Mouse (Mus musculus) neural tube, embryonic 11.5 days (tissue): ENCODE measurements around the gene Atp2c2. TPM values are rescaled to one million over a fixed set of nuclear protein-coding genes. Genes with fewer than 3 reads are reported as not detected.

Experiments
- ATAC-seq: fragments of 200-750 bp; cut with Nextera tagmentation; 2 replicates; pipeline ENCODE4 v1.8.0; 2017; ENCODE audit warnings: moderate number of reproducible peaks, mild to moderate bottlenecking, moderate TSS enrichment, moderate library complexity; ENCODE audit not compliant: insufficient read depth, low FRiP score, low TSS enrichment
- DNase-seq: peaks from one replicate; pipeline ENCODE4 v3.0.0-alpha.2; 2015; ENCODE audit warnings: low spot score
- H3K27ac ChIP-seq: fragments of 300-500 bp; sonication (generic); 2 replicates; pipeline ENCODE4 v1.5.1; 2014; ENCODE audit warnings: low read depth, mild to moderate bottlenecking, low read length
- H3K27me3 ChIP-seq: fragments of 300-500 bp; sonication (generic); 2 replicates; pipeline ENCODE4 v1.6.1; 2014; ENCODE audit warnings: mild to moderate bottlenecking, low read length, mixed read lengths; ENCODE audit not compliant: control insufficient read depth, insufficient read depth
- H3K36me3 ChIP-seq: fragments of 300-500 bp; sonication (generic); 2 replicates; pipeline ENCODE4 v1.6.1; 2014; ENCODE audit warnings: mild to moderate bottlenecking, low read length, moderate library complexity, mixed read lengths; ENCODE audit not compliant: control insufficient read depth, insufficient read depth
- H3K4me1 ChIP-seq: fragments of 300-500 bp; sonication (generic); 2 replicates; pipeline ENCODE4 v1.6.1; 2014; ENCODE audit warnings: low read length, mixed read lengths; ENCODE audit not compliant: control insufficient read depth, insufficient read depth
- H3K4me2 ChIP-seq: fragments of 300-500 bp; sonication (generic); 2 replicates; pipeline ENCODE4 v1.6.1; 2014; ENCODE audit warnings: low read depth, mild to moderate bottlenecking, moderate library complexity
- H3K4me3 ChIP-seq: fragments of 300-500 bp; sonication (generic); 2 replicates; pipeline ENCODE4 v1.5.1; 2014; ENCODE audit warnings: low read depth, low read length
- H3K9ac ChIP-seq: fragments of 300-500 bp; sonication (generic); 2 replicates; pipeline ENCODE4 v1.6.1; 2014; ENCODE audit warnings: mild to moderate bottlenecking, low read length
- H3K9me3 ChIP-seq: fragments of 300-500 bp; sonication (generic); 2 replicates; pipeline ENCODE4 v1.6.1; 2016; ENCODE audit warnings: low read length; ENCODE audit not compliant: control insufficient read depth
- WGBS: fragments of 180-500 bp; shearing (Covaris S2); extraction: QIAGEN DNeasy Blood & Tissue Kit; methylation state at CpG from one replicate; pipeline ENCODE4 v1.1.7; 2014; 5-methylcytosine and 5-hydroxymethylcytosine counted together
- polyA plus RNA-seq: library from polyadenylated mRNA; unstranded; fragments of >200 nt; fragmentation: Nextera tagmentation; extraction: Ambion mirVana; gene quantifications from 2 replicates; pipeline ENCODE4 v1.2.1, GENCODE M21; 2014

Gene Atp2c2
- polyA plus RNA-seq, 1 experiment from 2014 or later = 1.0 TPM

- Histone ChIP-seq H3K27ac (no peak overlapping the region), H3K36me3 (peaks cover 2% of the 10 kb centered on the region), H3K4me1 (peaks cover 6% of the 10 kb centered on the region; the same call in 1 of the 2 replicates), H3K9ac (no peak overlapping the region), H3K4me3 (no peak overlapping the region), H3K9me3 (no peaks in the 10 kb centered on the region), H3K27me3 (no peaks in the 10 kb centered on the region), H3K4me2 (no peak overlapping the region)
- no peak for ATAC-seq
- WGBS = 83% methylated on average over 14 of the region's 14 CpGs
- no peak for DNase-seq
Measured at GRCm38 (mm10) chr8:119806422-119807263, 106.8 kb downstream of the Atp2c2 start.

Other genes with a start within 250 kb of the Atp2c2 start
- not detected in 2 replicates for gene Slc38a8, start 198.3 kb upstream of the Atp2c2 start, polyA plus RNA-seq
- gene Mbtps1, start 141.3 kb upstream of the Atp2c2 start, polyA plus RNA-seq = 97.5 and 105 TPM in 2 replicates
- gene Hsdl1, start 124.8 kb upstream of the Atp2c2 start, polyA plus RNA-seq = 74.4 and 87.6 TPM in 2 replicates
- gene Dnaaf1, start 124.8 kb upstream of the Atp2c2 start, polyA plus RNA-seq = not detected in 2 replicates
- gene Taf1c, start 94.8 kb upstream of the Atp2c2 start, polyA plus RNA-seq = 11.7 and 14.1 TPM in 2 replicates
- 0.12 TPM in 1 of 2 replicates, not detected in the other for gene Adad2, start 87.3 kb upstream of the Atp2c2 start, polyA plus RNA-seq
- 0.32 and 0.42 TPM in 2 replicates for gene Kcng4, start 64.3 kb upstream of the Atp2c2 start, polyA plus RNA-seq
- gene Wfdc1, start 33.6 kb upstream of the Atp2c2 start, polyA plus RNA-seq = 1.7 and 1.9 TPM in 2 replicates
- 10.3 and 11.1 TPM in 2 replicates for gene Tldc1, start 78.4 kb downstream of the Atp2c2 start, polyA plus RNA-seq
- 574 and 631 TPM in 2 replicates for gene Cotl1, start 140.5 kb downstream of the Atp2c2 start, polyA plus RNA-seq
- gene Klhl36, start 162.3 kb downstream of the Atp2c2 start, polyA plus RNA-seq = 7.8 and 8.9 TPM in 2 replicates
- 154 and 181 TPM in 2 replicates for gene Usp10, start 210.4 kb downstream of the Atp2c2 start, polyA plus RNA-seq
- not detected in 2 replicates for gene Gm20388, start 210.8 kb downstream of the Atp2c2 start, polyA plus RNA-seq